Mouse (Mus musculus) lung, postnatal 10 days (tissue): ENCODE measurements around the gene Maf.
A peak's percentile ranks its signal among the peaks of the same experiment; 100 is the strongest.

Experiments used
- DNase-seq: peaks from one replicate; pipeline ENCODE4 v3.0.0; 2021

Maf gene

GRCm38 (mm10) chr8:115703056-115703455 lies 4.5 kb downstream of the Maf start:
- DNase-seq, result no peak

- no peak for DNase-seq
Measured at GRCm38 (mm10) chr8:115701001-115701400, 6.6 kb downstream of the Maf start.

- no peak for DNase-seq
Measured at GRCm38 (mm10) chr8:115699151-115699550, 8.4 kb downstream of the Maf start.

- DNase-seq, result no peak
Measured at GRCm38 (mm10) chr8:115697410-115697809, 10.2 kb downstream of the Maf start.

GRCm38 (mm10) chr8:115696661-115697060 lies 10.9 kb downstream of the Maf start:
- DNase-seq, result no peak

- DNase-seq, result no peak
Measured at GRCm38 (mm10) chr8:115687349-115687748, 20.2 kb downstream of the Maf start.

GRCm38 (mm10) chr8:115683309-115683708 lies 24.3 kb downstream of the Maf start:
- no peak for DNase-seq

- DNase-seq, result no peak
Measured at GRCm38 (mm10) chr8:115679539-115679938, 28.1 kb downstream of the Maf start.

GRCm38 (mm10) chr8:115664866-115665265 lies 42.7 kb downstream of the Maf start:
- no peak for DNase-seq

- DNase-seq, result no peak
Measured at GRCm38 (mm10) chr8:115650110-115650521, 57.5 kb downstream of the Maf start.

GRCm38 (mm10) chr8:115645139-115645538 lies 62.5 kb downstream of the Maf start:
- no peak for DNase-seq

- DNase-seq, result no peak
Measured at GRCm38 (mm10) chr8:115641936-115642335, 65.7 kb downstream of the Maf start.

GRCm38 (mm10) chr8:115639951-115640350 lies 67.6 kb downstream of the Maf start:
- DNase-seq, result no peak

GRCm38 (mm10) chr8:115636751-115637150 lies 70.8 kb downstream of the Maf start:
- peak; percentile 14 for DNase-seq
